Mouse (Mus musculus) myocyte (in vitro differentiated cells): ENCODE measurements around the gene Kif12. TPM values are rescaled to one million over a fixed set of nuclear protein-coding genes. Genes with fewer than 3 reads are reported as not detected.

Experiments
- H3K27me3 ChIP-seq: one replicate; pipeline ENCODE4 v1.6.1; 2011; ENCODE audit not compliant: control insufficient read depth, insufficient read depth, insufficient read length
- H3K36me3 ChIP-seq: one replicate; pipeline ENCODE4 v1.6.1; 2011; ENCODE audit not compliant: control insufficient read depth, insufficient read depth
- H3K4me2 ChIP-seq: one replicate; pipeline ENCODE4 v1.6.1; 2011; ENCODE audit warnings: low read depth, control low read depth
- H3K4me3 ChIP-seq: one replicate; pipeline ENCODE4 v1.5.1; 2011; ENCODE audit warnings: mild to moderate bottlenecking, control low read depth, moderate library complexity
- H3K79me2 ChIP-seq: one replicate; pipeline ENCODE4 v1.6.1; 2011; ENCODE audit not compliant: control insufficient read depth, insufficient read depth
- H3ac ChIP-seq: one replicate; pipeline ENCODE4 v1.6.1; 2011; ENCODE audit not compliant: control insufficient read depth, insufficient read length
- CEBPB ChIP-seq: IDR thresholded peaks from 2 replicates; pipeline ENCODE4 v1.6.1; 2011; ENCODE audit warnings: mild to moderate bottlenecking, moderate library complexity; ENCODE audit not compliant: poor library complexity, insufficient read depth, severe bottlenecking
- E2F4 ChIP-seq: IDR thresholded peaks from one replicate; pipeline ENCODE4 v1.6.1; 2011; ENCODE audit warnings: mild to moderate bottlenecking, control low read depth, moderate library complexity; ENCODE audit not compliant: insufficient read depth
- MAX ChIP-seq: IDR thresholded peaks from one replicate; pipeline ENCODE4 v1.6.1; 2011; ENCODE audit warnings: low read depth, mild to moderate bottlenecking, control low read depth
- MYOD1 ChIP-seq, 3 experiments: IDR thresholded peaks; one replicate each; pipeline ENCODE4 v1.6.1; 2011; ENCODE audit warnings: control low read depth in 2 of 3, low read depth in 2 of 3, mild to moderate bottlenecking in 2 of 3, moderate library complexity in 1 of 3; ENCODE audit not compliant: insufficient read length in 2 of 3, control insufficient read depth in 1 of 3
- MYOG ChIP-seq, 3 experiments: IDR thresholded peaks; one replicate each; pipeline ENCODE4 v1.6.1; 2011; ENCODE audit warnings: control low read depth in 2 of 3, low read depth in 2 of 3, mild to moderate bottlenecking in 2 of 3; ENCODE audit not compliant: insufficient read length in 2 of 3, control insufficient read depth in 1 of 3, insufficient read depth in 1 of 3
- POLR2A ChIP-seq: IDR thresholded peaks from one replicate; pipeline ENCODE4 v1.6.1; 2011; ENCODE audit warnings: low read depth, mild to moderate bottlenecking, control low read depth, moderate library complexity; ENCODE audit not compliant: insufficient read length
- POLR2AphosphoS2 ChIP-seq: IDR thresholded peaks from one replicate; pipeline ENCODE4 v1.6.1; 2011; ENCODE audit warnings: low read depth, control low read depth; ENCODE audit not compliant: insufficient read length
- REST ChIP-seq: IDR thresholded peaks from one replicate; pipeline ENCODE4 v1.6.1; 2011; ENCODE audit warnings: mild to moderate bottlenecking, control low read depth, moderate library complexity; ENCODE audit not compliant: insufficient read depth, insufficient read length
- SRF ChIP-seq: IDR thresholded peaks from one replicate; pipeline ENCODE4 v1.6.1; 2011; ENCODE audit warnings: low read depth; ENCODE audit not compliant: control insufficient read depth, insufficient read length
- TCF12 ChIP-seq: IDR thresholded peaks from one replicate; pipeline ENCODE4 v1.6.1; 2011; ENCODE audit warnings: mild to moderate bottlenecking, control low read depth; ENCODE audit not compliant: poor library complexity, insufficient read depth, severe bottlenecking
- TCF3 ChIP-seq: IDR thresholded peaks from one replicate; pipeline ENCODE4 v1.6.1; 2011; ENCODE audit warnings: low read depth, control low read depth; ENCODE audit not compliant: insufficient read length
- USF1 ChIP-seq: IDR thresholded peaks from one replicate; pipeline ENCODE4 v1.6.1; 2011; ENCODE audit warnings: low read depth, mild to moderate bottlenecking, control low read depth, moderate library complexity
- polyA plus RNA-seq: library from polyadenylated mRNA; unstranded; fragments of >200 nt; fragmentation: generic; extraction: Trizol; gene quantifications from one replicate; pipeline ENCODE4 v1.2.1, GENCODE M21; 2012; ENCODE audit warnings: missing spikeins

Kif12 gene
- polyA plus RNA-seq, 1 experiment = not detected

GRCm38 (mm10) chr4:63165636-63166035 lies 6.3 kb downstream of the Kif12 start:
- no peak for TF ChIP-seq REST
- no peak for TF ChIP-seq E2F4
- no peak for TF ChIP-seq MYOD1 (IDR thresholded peaks at IDR 0.05; ENCODE audit: control insufficient read depth in 1 of 3, insufficient read length in 2 of 3, low read depth in 2 of 3)
- TF ChIP-seq TCF12 = no peak
- TF ChIP-seq MAX = no peak
- TF ChIP-seq POLR2A = no peak
- no peak for TF ChIP-seq USF1
- no peak for TF ChIP-seq SRF
- no peak for TF ChIP-seq TCF3
- no peak for TF ChIP-seq CEBPB
- no peak for TF ChIP-seq MYOG (IDR thresholded peaks at IDR 0.05; ENCODE audit: control insufficient read depth in 1 of 3, insufficient read depth in 1 of 3, insufficient read length in 2 of 3, low read depth in 2 of 3)
- TF ChIP-seq POLR2AphosphoS2 = no peak
- no peaks in the 10 kb centered on the region for H3K36me3 ChIP-seq
- no peak overlapping the region for H3K4me3 ChIP-seq
- no peak overlapping the region for H3K4me2 ChIP-seq
- H3K79me2 ChIP-seq = no peaks in the 10 kb centered on the region
- H3K27me3 ChIP-seq = peaks cover 14% of the 10 kb centered on the region
- H3ac ChIP-seq = no peak overlapping the region

- no peaks in the 10 kb centered on the region for H3K79me2 ChIP-seq
- peaks cover 6% of the 10 kb centered on the region for H3K27me3 ChIP-seq
- no peak overlapping the region for H3K4me2 ChIP-seq
- H3K36me3 ChIP-seq = no peaks in the 10 kb centered on the region
- TF ChIP-seq MYOD1 (IDR thresholded peaks at IDR 0.05; ENCODE audit: control insufficient read depth in 1 of 3, insufficient read length in 2 of 3, low read depth in 2 of 3) (no peak), CEBPB (no peak), E2F4 (no peak)
- H3ac ChIP-seq = no peak overlapping the region
- no peak overlapping the region for H3K4me3 ChIP-seq
Measured at GRCm38 (mm10) chr4:63158961-63159592, 12.9 kb downstream of the Kif12 start.

- H3K4me2 ChIP-seq = no peak overlapping the region
- H3K4me3 ChIP-seq = no peak overlapping the region
- H3ac ChIP-seq = no peak overlapping the region
- H3K36me3 ChIP-seq = no peaks in the 10 kb centered on the region
- H3K79me2 ChIP-seq = no peaks in the 10 kb centered on the region
- H3K27me3 ChIP-seq = peaks cover 12% of the 10 kb centered on the region
- TF ChIP-seq MYOG (IDR thresholded peaks at IDR 0.05; ENCODE audit: control insufficient read depth in 1 of 3, insufficient read depth in 1 of 3, insufficient read length in 2 of 3, low read depth in 2 of 3) = no peak
- no peak for TF ChIP-seq TCF12
- no peak for TF ChIP-seq SRF
- TF ChIP-seq USF1 = no peak
- TF ChIP-seq CEBPB = no peak
- no peak for TF ChIP-seq POLR2A
- no peak for TF ChIP-seq REST
- no peak for TF ChIP-seq MAX
- no peak for TF ChIP-seq TCF3
- no peak for TF ChIP-seq E2F4
- TF ChIP-seq POLR2AphosphoS2 = no peak
- no peak for TF ChIP-seq MYOD1 (IDR thresholded peaks at IDR 0.05; ENCODE audit: control insufficient read depth in 1 of 3, insufficient read length in 2 of 3, low read depth in 2 of 3)
Measured at GRCm38 (mm10) chr4:63158192-63158591, 13.7 kb downstream of the Kif12 start.

DNA sequence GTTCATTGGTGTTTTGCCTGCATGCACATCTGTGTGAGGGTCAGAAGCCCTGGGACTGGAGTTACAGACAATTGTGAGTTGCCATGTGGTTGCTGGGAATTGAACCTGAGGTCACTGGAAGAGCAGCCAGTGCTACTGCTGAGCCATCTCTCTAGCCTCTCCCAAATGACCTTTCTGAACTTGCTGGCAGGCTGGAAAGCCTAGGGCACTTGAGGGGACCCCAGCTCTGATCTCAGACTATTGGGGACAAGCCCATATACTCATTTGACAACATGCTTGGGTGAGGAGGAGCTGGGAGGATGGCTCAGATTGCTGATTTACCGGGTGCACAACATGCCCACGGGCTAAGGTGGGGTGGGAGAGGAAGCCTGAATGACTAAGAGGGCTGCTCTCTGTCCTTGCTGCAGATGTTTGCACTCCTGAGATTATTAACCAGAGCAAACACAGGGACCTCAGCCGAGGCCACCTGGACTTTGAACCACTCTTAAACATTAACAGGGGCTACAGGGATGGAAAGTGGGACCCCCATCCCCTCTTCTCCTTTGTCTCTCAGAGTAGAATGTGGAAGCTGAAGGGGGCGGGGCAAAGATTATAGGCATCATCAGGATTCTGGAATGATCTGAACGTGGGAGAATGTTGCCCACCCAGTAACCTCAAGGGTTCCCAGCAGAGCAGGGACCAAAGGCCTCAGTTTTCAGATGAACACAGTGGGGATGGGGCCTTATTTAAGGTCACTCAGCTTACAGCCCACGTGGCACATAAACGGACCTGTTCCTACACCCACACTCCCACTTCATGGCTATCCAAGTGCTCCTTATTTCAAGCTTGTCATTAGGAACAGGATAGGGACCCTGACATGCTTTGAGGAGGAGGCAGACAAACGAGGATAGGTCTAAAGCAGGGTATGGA lies 15.0 kb downstream of the Kif12 start:
- no peak overlapping the region for H3K4me2 ChIP-seq
- peaks cover 12% of the 10 kb centered on the region for H3K27me3 ChIP-seq
- H3ac ChIP-seq = no peak overlapping the region
- H3K36me3 ChIP-seq = no peaks in the 10 kb centered on the region
- no peak overlapping the region for H3K4me3 ChIP-seq
- no peaks in the 10 kb centered on the region for H3K79me2 ChIP-seq
- TF ChIP-seq E2F4 (no peak), MYOD1 (IDR thresholded peaks at IDR 0.05; ENCODE audit: control insufficient read depth in 1 of 3, insufficient read length in 2 of 3, low read depth in 2 of 3) (no peak), TCF12 (no peak), CEBPB (no peak), SRF (no peak), TCF3 (no peak), USF1 (no peak), POLR2AphosphoS2 (no peak), REST (no peak)

DNA sequence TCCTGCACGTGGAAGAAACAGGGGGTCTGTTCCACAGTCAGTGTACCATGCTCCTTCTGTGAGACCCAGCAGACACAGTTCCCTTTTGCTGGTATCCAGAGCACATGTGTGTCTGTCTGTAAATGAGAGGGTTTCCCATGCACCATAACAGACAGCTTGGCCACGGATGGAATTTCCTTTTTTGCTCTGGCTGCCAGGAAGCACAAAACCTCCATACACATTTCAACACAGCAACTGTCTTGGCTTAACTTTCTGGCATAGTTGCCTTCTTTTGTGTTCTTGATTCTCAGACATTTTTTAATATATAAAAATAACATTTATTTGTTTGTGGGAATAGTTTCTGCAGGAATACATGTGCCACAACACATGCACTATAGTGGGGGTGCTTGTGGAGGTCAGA lies 16.3 kb downstream of the Kif12 start:
- H3ac ChIP-seq = no peak overlapping the region
- TF ChIP-seq SRF (no peak), POLR2A (no peak), TCF12 (no peak), MYOD1 (IDR thresholded peaks at IDR 0.05; ENCODE audit: control insufficient read depth in 1 of 3, insufficient read length in 2 of 3, low read depth in 2 of 3) (no peak), MYOG (IDR thresholded peaks at IDR 0.05; ENCODE audit: control insufficient read depth in 1 of 3, insufficient read depth in 1 of 3, insufficient read length in 2 of 3, low read depth in 2 of 3) (no peak), MAX (no peak)
- no peaks in the 10 kb centered on the region for H3K79me2 ChIP-seq
- H3K4me2 ChIP-seq = no peak overlapping the region
- peaks cover 12% of the 10 kb centered on the region for H3K27me3 ChIP-seq
- H3K36me3 ChIP-seq = no peaks in the 10 kb centered on the region
- H3K4me3 ChIP-seq = no peak overlapping the region
